Mouse (Mus musculus): ENCODE measurements around the gene Jam2. TPM values are rescaled to one million over a fixed set of nuclear protein-coding genes. Genes with fewer than 3 reads are reported as not detected.

Gene Jam2
- polyA plus RNA-seq, 1 experiment from 2014 or later, result 3.5 TPM

DNA sequence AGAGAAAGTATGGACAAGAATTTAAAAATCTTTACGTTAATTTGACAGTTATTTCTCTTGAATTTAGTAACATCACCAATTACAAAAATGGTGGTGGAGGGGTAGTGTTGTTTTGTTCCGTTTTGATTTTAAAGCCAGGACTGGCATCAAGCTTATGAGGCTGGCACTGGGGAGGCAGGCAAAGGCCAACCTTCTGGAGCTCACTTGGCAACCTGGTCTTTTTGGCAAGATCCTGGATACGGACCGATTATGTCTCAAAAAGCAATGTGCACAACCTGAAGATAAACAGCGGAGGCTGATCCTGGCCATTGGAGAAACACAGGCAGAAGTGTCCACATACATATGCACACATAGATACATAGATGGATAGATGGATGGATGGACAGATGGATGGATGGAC lies 58.8 kb downstream of the Jam2 start:
- Histone ChIP-seq H3K36me3 (peaks cover 56% of the 10 kb centered on the region), H3K27ac (no peak overlapping the region), H3K4me1 (peaks cover 11% of the 10 kb centered on the region; the same call in 1 of the 2 replicates), H3K9me3 (no peaks in the 10 kb centered on the region), H3K27me3 (ENCODE audit: insufficient read depth, poor library complexity, severe bottlenecking) (no peaks in the 10 kb centered on the region), H3K4me3 (no peak overlapping the region)
- WGBS, result 92% methylated on average over 5 of the region's 5 CpGs
- no peak for DNase-seq (ENCODE audit: low spot score)

DNA sequence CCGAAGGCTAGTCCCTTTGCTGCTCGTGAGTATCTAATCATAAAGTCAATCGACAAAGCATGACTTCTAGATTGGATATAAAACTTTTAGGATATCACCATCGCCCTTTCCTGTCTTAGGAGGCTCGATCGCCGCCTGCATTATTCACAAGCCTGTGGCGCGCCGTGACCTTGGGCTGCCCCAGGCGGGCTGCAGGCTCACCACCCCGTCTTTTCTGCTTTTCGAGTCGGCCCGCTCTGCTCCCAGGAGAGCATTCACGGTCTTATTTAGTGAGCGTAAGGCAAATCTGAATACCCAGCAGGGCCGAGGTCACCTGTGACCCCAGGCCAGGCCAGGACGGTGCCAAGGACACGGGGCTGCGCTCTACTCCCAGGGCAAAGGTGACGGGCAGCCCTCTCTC lies 60.4 kb downstream of the Jam2 start:
- peak overlapping the region; percentile 100 for H3K27ac ChIP-seq
- H3K4me3 ChIP-seq, result peak overlapping the region; percentile 94
- no peaks in the 10 kb centered on the region for H3K27me3 ChIP-seq (ENCODE audit: insufficient read depth, poor library complexity, severe bottlenecking)
- peaks cover 11% of the 10 kb centered on the region; the same call in 1 of the 2 replicates for H3K4me1 ChIP-seq
- H3K9me3 ChIP-seq, result no peaks in the 10 kb centered on the region
- peaks cover 44% of the 10 kb centered on the region for H3K36me3 ChIP-seq
- no peak for DNase-seq (ENCODE audit: low spot score)
- under 1% methylated on average over 22 of the region's 22 CpGs for WGBS

DNA sequence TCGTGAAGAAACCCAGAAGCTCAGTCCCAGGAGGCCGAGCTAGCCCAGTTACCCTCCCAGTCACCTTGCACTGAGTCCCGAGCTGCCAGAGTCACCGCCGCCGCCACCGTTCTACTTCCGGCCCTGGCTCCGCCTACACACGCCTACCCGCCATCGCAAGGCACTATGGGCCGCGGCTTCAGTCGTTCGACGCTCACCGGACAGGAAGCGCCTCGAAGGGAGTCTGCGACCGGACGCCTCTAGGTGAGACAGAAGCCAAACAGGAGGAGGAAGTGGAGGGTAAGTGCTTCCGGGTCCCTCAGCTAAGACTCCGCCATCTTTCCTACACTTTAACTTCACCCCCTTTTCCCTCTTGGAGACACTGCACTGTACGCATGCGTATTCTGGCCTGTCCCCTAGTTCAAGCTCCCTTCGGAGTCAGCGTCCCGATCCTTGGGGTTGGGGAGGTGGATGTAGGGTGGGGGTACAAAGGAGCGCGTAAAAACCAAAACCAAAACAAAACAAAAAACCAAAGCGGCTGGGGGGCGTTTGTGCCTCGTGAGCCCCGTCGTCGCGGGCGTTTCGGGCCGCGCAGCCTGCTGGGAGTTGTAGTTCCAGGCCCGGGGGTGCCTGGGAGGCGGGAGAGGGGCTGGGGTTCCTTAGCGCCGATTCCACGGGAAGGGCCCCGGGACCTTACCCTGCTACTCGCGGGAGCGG lies 61.0 kb downstream of the Jam2 start, which contains the start of gene Gabpa:
Gabpa (plus strand) TSS at position 181 of the 696 bp plus-strand sequence.
- Histone ChIP-seq H3K4me3 (peak within 1 kb of the TSS; percentile 94), H3K36me3 (peaks cover 42% of the 10 kb centered on the region), H3K27ac (peak within 1 kb of the TSS; percentile 100), H3K4me1 (peaks cover 11% of the 10 kb centered on the region; the same call in 1 of the 2 replicates), H3K9me3 (no peaks in the 10 kb centered on the region), H3K27me3 (ENCODE audit: insufficient read depth, poor library complexity, severe bottlenecking) (no peaks in the 10 kb centered on the region)
- 1% methylated on average over 52 of the region's 52 CpGs for WGBS
- peak; percentile 97 for DNase-seq (ENCODE audit: low spot score)

GRCm38 (mm10) chr16:84835441-84835822 lies 61.5 kb downstream of the Jam2 start, which contains the start of gene Atp5j:
Atp5j (minus strand) TSS chr16:84835625.
- 1% methylated on average over 45 of the region's 57 CpGs for WGBS
- H3K27me3 ChIP-seq (ENCODE audit: insufficient read depth, poor library complexity, severe bottlenecking), result no peaks in the 10 kb centered on the region
- H3K27ac ChIP-seq, result peak within 1 kb of the TSS; percentile 100
- H3K4me3 ChIP-seq, result peak within 1 kb of the TSS; percentile 94
- peaks cover 11% of the 10 kb centered on the region; the same call in 1 of the 2 replicates for H3K4me1 ChIP-seq
- no peaks in the 10 kb centered on the region for H3K9me3 ChIP-seq
- peak; percentile 83 for DNase-seq (ENCODE audit: low spot score)
- H3K36me3 ChIP-seq, result peaks cover 41% of the 10 kb centered on the region

- peak overlapping the region; percentile 94 for H3K4me3 ChIP-seq
- DNase-seq (ENCODE audit: low spot score), result peak; percentile 89
- H3K4me1 ChIP-seq, result peaks cover 11% of the 10 kb centered on the region; the same call in 1 of the 2 replicates
- H3K36me3 ChIP-seq, result peaks cover 39% of the 10 kb centered on the region
- no peaks in the 10 kb centered on the region for H3K9me3 ChIP-seq
- WGBS, result 5% methylated on average over 29 of the region's 29 CpGs
- H3K27ac ChIP-seq, result peak overlapping the region; percentile 100
- H3K27me3 ChIP-seq (ENCODE audit: insufficient read depth, poor library complexity, severe bottlenecking), result no peaks in the 10 kb centered on the region
Measured at GRCm38 (mm10) chr16:84835823-84836743, 62.2 kb downstream of the Jam2 start.

DNA sequence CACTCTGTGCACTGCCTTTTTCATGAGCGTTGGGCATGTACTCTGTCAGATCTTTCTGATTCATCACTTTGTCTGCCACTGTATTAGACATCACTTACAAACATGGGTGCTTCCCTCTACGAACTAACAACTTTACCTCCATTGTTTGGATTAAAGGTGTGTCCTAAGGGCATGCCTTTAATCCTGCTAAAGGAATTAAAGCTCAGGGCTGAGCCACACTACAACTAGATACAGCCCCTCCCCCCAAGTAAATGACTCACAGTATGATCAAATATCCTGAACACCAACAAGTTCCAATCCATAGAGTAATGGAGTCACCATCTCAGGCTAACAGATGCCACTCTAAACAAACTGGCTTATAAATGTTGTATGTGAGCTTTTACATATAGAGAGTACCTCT lies 64.7 kb downstream of the Jam2 start:
- Histone ChIP-seq H3K27ac (no peak overlapping the region), H3K27me3 (ENCODE audit: insufficient read depth, poor library complexity, severe bottlenecking) (no peaks in the 10 kb centered on the region), H3K4me3 (no peak overlapping the region), H3K4me1 (peaks cover 5% of the 10 kb centered on the region; the same call in 1 of the 2 replicates), H3K36me3 (peaks cover 34% of the 10 kb centered on the region), H3K9me3 (no peaks in the 10 kb centered on the region)
- WGBS, result 85% methylated on average over 2 of the region's 2 CpGs
- DNase-seq (ENCODE audit: low spot score), result no peak

GRCm38 (mm10) chr16:84853492-84853891 lies 79.6 kb downstream of the Jam2 start:
- WGBS, result 97% methylated on average over 6 of the region's 6 CpGs
- no peak overlapping the region for H3K4me3 ChIP-seq
- no peaks in the 10 kb centered on the region for H3K27me3 ChIP-seq (ENCODE audit: insufficient read depth, poor library complexity, severe bottlenecking)
- no peaks in the 10 kb centered on the region for H3K4me1 ChIP-seq
- no peak for DNase-seq (ENCODE audit: low spot score)
- no peaks in the 10 kb centered on the region for H3K9me3 ChIP-seq
- H3K36me3 ChIP-seq, result peaks cover 83% of the 10 kb centered on the region
- H3K27ac ChIP-seq, result no peak overlapping the region

DNA sequence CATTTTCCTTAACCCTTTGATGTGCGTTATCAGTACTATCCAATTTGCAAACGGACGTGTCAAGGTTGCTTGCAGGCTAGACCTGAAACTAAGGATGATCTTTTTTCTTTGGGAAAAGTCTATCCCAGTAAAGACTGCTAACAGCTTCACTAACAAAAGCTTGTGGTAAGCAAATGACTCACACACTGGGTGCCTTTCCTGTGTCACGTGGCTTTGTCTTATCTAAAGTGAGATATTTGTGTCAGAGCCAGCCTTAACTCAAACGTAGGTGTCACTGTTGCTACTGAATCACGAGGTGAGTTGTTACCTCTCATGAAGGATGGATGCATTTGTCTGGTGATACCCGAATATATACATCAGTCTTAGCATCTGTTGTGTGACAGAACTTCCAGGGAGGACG lies 90.7 kb downstream of the Jam2 start:
- H3K4me1 ChIP-seq, result no peaks in the 10 kb centered on the region
- no peaks in the 10 kb centered on the region for H3K9me3 ChIP-seq
- no peaks in the 10 kb centered on the region for H3K27me3 ChIP-seq (ENCODE audit: insufficient read depth, poor library complexity, severe bottlenecking)
- H3K4me3 ChIP-seq, result no peak overlapping the region
- H3K36me3 ChIP-seq, result peaks cover 42% of the 10 kb centered on the region
- WGBS, result 71% methylated on average over 8 of the region's 8 CpGs
- no peak overlapping the region for H3K27ac ChIP-seq
- no peak for DNase-seq (ENCODE audit: low spot score)

DNA sequence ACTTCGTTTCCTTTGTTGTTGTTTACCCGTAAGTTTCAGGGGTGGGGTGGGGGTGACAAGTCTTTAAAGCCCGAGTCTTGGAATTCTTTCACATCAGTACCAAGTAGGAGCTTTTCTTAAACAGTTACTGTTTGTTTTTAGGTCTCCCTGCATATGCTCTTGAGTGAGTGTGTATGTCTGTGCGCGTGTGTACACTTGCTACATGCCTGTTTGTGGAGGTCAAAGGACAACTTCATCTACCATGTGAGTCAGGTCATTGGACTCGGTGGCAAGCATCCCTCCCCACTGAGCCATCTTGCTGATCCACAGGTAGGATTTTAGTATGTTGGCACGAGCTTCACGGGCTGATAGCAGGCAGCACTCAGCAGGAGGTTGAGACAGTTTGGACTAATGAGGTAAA lies 99.9 kb downstream of the Jam2 start:
- 78% methylated on average over 8 of the region's 8 CpGs for WGBS
- Histone ChIP-seq H3K36me3 (no peaks in the 10 kb centered on the region), H3K27ac (no peak overlapping the region), H3K27me3 (ENCODE audit: insufficient read depth, poor library complexity, severe bottlenecking) (no peaks in the 10 kb centered on the region), H3K4me1 (no peaks in the 10 kb centered on the region), H3K4me3 (no peak overlapping the region), H3K9me3 (no peaks in the 10 kb centered on the region)
- no peak for DNase-seq (ENCODE audit: low spot score)

- Histone ChIP-seq H3K9me3 (no peaks in the 10 kb centered on the region), H3K27me3 (ENCODE audit: insufficient read depth, poor library complexity, severe bottlenecking) (no peaks in the 10 kb centered on the region), H3K36me3 (no peaks in the 10 kb centered on the region), H3K27ac (no peak overlapping the region), H3K4me3 (no peak overlapping the region), H3K4me1 (no peaks in the 10 kb centered on the region)
- no peak for DNase-seq (ENCODE audit: low spot score)
- WGBS, result 83% methylated on average over 24 of the region's 24 CpGs
Measured at GRCm38 (mm10) chr16:84875012-84875717, 101.2 kb downstream of the Jam2 start.

Measured in heart, embryonic 10.5 days (tissue).